Mouse (Mus musculus) heart, embryonic 12.5 days (tissue): Measurements from ENCODE around the gene Ehf. TPM values are rescaled to one million over a fixed set of nuclear protein-coding genes. Genes with fewer than 3 reads are reported as not detected.

Experiments used
- ATAC-seq: fragments of 200-750 bp; cut with Nextera tagmentation; 2 replicates; pipeline ENCODE4 v1.8.0; 2017; ENCODE audit warnings: moderate TSS enrichment, moderate library complexity; ENCODE audit not compliant: insufficient number of reproducible peaks, low FRiP score
- H3K27ac ChIP-seq: fragments of 300-500 bp; sonication (generic); 2 replicates; pipeline ENCODE4 v1.5.1; 2016; ENCODE audit warnings: mild to moderate bottlenecking, moderate library complexity; ENCODE audit not compliant: poor library complexity, severe bottlenecking
- H3K27me3 ChIP-seq: fragments of 300-500 bp; sonication (generic); replicated peaks from 2 replicates; pipeline ENCODE4 v1.6.1; 2016; ENCODE audit warnings: mild to moderate bottlenecking, moderate library complexity
- H3K36me3 ChIP-seq: fragments of 300-500 bp; sonication (generic); 2 replicates; pipeline ENCODE4 v1.6.1; 2016; ENCODE audit warnings: mild to moderate bottlenecking, moderate library complexity
- H3K4me1 ChIP-seq: fragments of 300-500 bp; sonication (generic); replicated peaks from 2 replicates; pipeline ENCODE4 v1.6.1; 2016; ENCODE audit warnings: mild to moderate bottlenecking
- H3K4me2 ChIP-seq: fragments of 300-500 bp; sonication (generic); 2 replicates; pipeline ENCODE4 v1.6.1; 2016; ENCODE audit warnings: mild to moderate bottlenecking, moderate library complexity
- H3K4me3 ChIP-seq: fragments of 300-500 bp; sonication (generic); 2 replicates; pipeline ENCODE4 v1.5.1; 2016; ENCODE audit warnings: mild to moderate bottlenecking
- H3K9ac ChIP-seq: fragments of 300-500 bp; sonication (generic); 2 replicates; pipeline ENCODE4 v1.6.1; 2016; ENCODE audit warnings: mild to moderate bottlenecking, moderate library complexity
- H3K9me3 ChIP-seq: fragments of 300-500 bp; sonication (generic); replicated peaks from 2 replicates; pipeline ENCODE4 v1.6.1; 2016; ENCODE audit warnings: mild to moderate bottlenecking, moderate library complexity
- WGBS: fragments of 180-500 bp; shearing (Covaris S2); methylation state at CpG from one replicate; pipeline ENCODE4 v1.1.7; 2016; 5-methylcytosine and 5-hydroxymethylcytosine counted together
- polyA plus RNA-seq: library from polyadenylated mRNA; unstranded; fragments of >200 nt; fragmentation: Nextera tagmentation; extraction: Ambion mirVana; gene quantifications from 2 replicates; pipeline ENCODE4 v1.2.1, GENCODE M21; 2016

Ehf gene
- polyA plus RNA-seq, 1 experiment from 2014 or later, result not detected

- no peak overlapping the region for H3K4me3 ChIP-seq
- WGBS, result 35% methylated on average over 3 of the region's 3 CpGs
- H3K4me2 ChIP-seq, result no peak overlapping the region
- no peaks in the 10 kb centered on the region for H3K9me3 ChIP-seq
- no peak overlapping the region for H3K27ac ChIP-seq
- H3K9ac ChIP-seq, result no peak overlapping the region
- peaks cover 17% of the 10 kb centered on the region for H3K4me1 ChIP-seq
- peaks cover 12% of the 10 kb centered on the region; the same call in 1 of the 2 replicates for H3K27me3 ChIP-seq
- no peaks in the 10 kb centered on the region for H3K36me3 ChIP-seq
- no peak for ATAC-seq
Observed at GRCm38 (mm10) chr2:103294526-103294925, 8.6 kb downstream of the Ehf start.

GRCm38 (mm10) chr2:103293751-103294150 is 9.3 kb downstream of the Ehf start:
- Histone ChIP-seq H3K9me3 (no peaks in the 10 kb centered on the region), H3K9ac (no peak overlapping the region), H3K36me3 (no peaks in the 10 kb centered on the region), H3K4me1 (peaks cover 19% of the 10 kb centered on the region), H3K4me2 (no peak overlapping the region), H3K27me3 (peaks cover 12% of the 10 kb centered on the region; the same call in 1 of the 2 replicates), H3K4me3 (no peak overlapping the region), H3K27ac (no peak overlapping the region)
- 74% methylated on average over 5 of the region's 5 CpGs for WGBS
- no peak for ATAC-seq

- ATAC-seq, result no peak
- Histone ChIP-seq H3K36me3 (no peaks in the 10 kb centered on the region), H3K9me3 (no peaks in the 10 kb centered on the region), H3K4me3 (no peak overlapping the region), H3K9ac (no peak overlapping the region), H3K4me2 (no peak overlapping the region), H3K27me3 (peaks cover 12% of the 10 kb centered on the region; the same call in 1 of the 2 replicates), H3K4me1 (peaks cover 15% of the 10 kb centered on the region), H3K27ac (no peak overlapping the region)
- 32% methylated on average over 3 of the region's 3 CpGs for WGBS
Observed at GRCm38 (mm10) chr2:103293214-103293613, 9.9 kb downstream of the Ehf start.

GRCm38 (mm10) chr2:103290705-103291269 is 12.3 kb downstream of the Ehf start:
- no peak overlapping the region for H3K4me3 ChIP-seq
- no peak for ATAC-seq
- H3K4me1 ChIP-seq, result peaks cover 15% of the 10 kb centered on the region
- H3K9me3 ChIP-seq, result no peaks in the 10 kb centered on the region
- H3K4me2 ChIP-seq, result no peak overlapping the region
- no peak overlapping the region for H3K9ac ChIP-seq
- H3K36me3 ChIP-seq, result no peaks in the 10 kb centered on the region
- H3K27me3 ChIP-seq, result peaks cover 9% of the 10 kb centered on the region; the same call in 1 of the 2 replicates
- 74% methylated on average over 2 of the region's 2 CpGs for WGBS
- no peak overlapping the region for H3K27ac ChIP-seq

GRCm38 (mm10) chr2:103290167-103290566 is 12.9 kb downstream of the Ehf start:
- H3K9me3 ChIP-seq, result no peaks in the 10 kb centered on the region
- 89% methylated on average over 3 of the region's 3 CpGs for WGBS
- H3K27me3 ChIP-seq, result peaks cover 5% of the 10 kb centered on the region; the same call in 1 of the 2 replicates
- no peak for ATAC-seq
- no peak overlapping the region for H3K4me3 ChIP-seq
- H3K9ac ChIP-seq, result no peak overlapping the region
- H3K4me1 ChIP-seq, result peaks cover 15% of the 10 kb centered on the region
- H3K36me3 ChIP-seq, result no peaks in the 10 kb centered on the region
- H3K27ac ChIP-seq, result no peak overlapping the region
- no peak overlapping the region for H3K4me2 ChIP-seq

- H3K27me3 ChIP-seq, result peaks cover 5% of the 10 kb centered on the region; the same call in 1 of the 2 replicates
- H3K9ac ChIP-seq, result no peak overlapping the region
- H3K9me3 ChIP-seq, result no peaks in the 10 kb centered on the region
- H3K36me3 ChIP-seq, result no peaks in the 10 kb centered on the region
- H3K4me1 ChIP-seq, result peaks cover 12% of the 10 kb centered on the region
- no peak overlapping the region for H3K27ac ChIP-seq
- H3K4me3 ChIP-seq, result no peak overlapping the region
- 45% methylated on average over 7 of the region's 7 CpGs for WGBS
- no peak for ATAC-seq
- no peak overlapping the region for H3K4me2 ChIP-seq
Observed at GRCm38 (mm10) chr2:103289407-103289950, 13.6 kb downstream of the Ehf start.

- Histone ChIP-seq H3K4me1 (peaks cover 9% of the 10 kb centered on the region), H3K4me3 (no peak overlapping the region), H3K4me2 (no peak overlapping the region), H3K27ac (no peak overlapping the region), H3K9me3 (no peaks in the 10 kb centered on the region), H3K27me3 (peaks cover 5% of the 10 kb centered on the region; the same call in 1 of the 2 replicates), H3K9ac (no peak overlapping the region), H3K36me3 (no peaks in the 10 kb centered on the region)
- 84% methylated on average over 5 of the region's 5 CpGs for WGBS
- no peak for ATAC-seq
Observed at GRCm38 (mm10) chr2:103287716-103288115, 15.4 kb downstream of the Ehf start.

GRCm38 (mm10) chr2:103285561-103285960 is 17.5 kb downstream of the Ehf start:
- ATAC-seq, result no peak
- Histone ChIP-seq H3K4me2 (no peak overlapping the region), H3K4me1 (peaks cover 18% of the 10 kb centered on the region), H3K27ac (no peak overlapping the region), H3K9ac (no peak overlapping the region), H3K4me3 (no peak overlapping the region), H3K36me3 (no peaks in the 10 kb centered on the region), H3K9me3 (no peaks in the 10 kb centered on the region), H3K27me3 (peaks cover 5% of the 10 kb centered on the region; the same call in 1 of the 2 replicates)
- 20% methylated on average over 2 of the region's 2 CpGs for WGBS

- H3K36me3 ChIP-seq, result no peaks in the 10 kb centered on the region
- H3K4me2 ChIP-seq, result no peak overlapping the region
- H3K4me3 ChIP-seq, result no peak overlapping the region
- H3K4me1 ChIP-seq, result peaks cover 11% of the 10 kb centered on the region
- no peaks in the 10 kb centered on the region for H3K9me3 ChIP-seq
- H3K27me3 ChIP-seq, result peaks cover 5% of the 10 kb centered on the region; the same call in 1 of the 2 replicates
- no peak for ATAC-seq
- H3K9ac ChIP-seq, result no peak overlapping the region
- WGBS, result 69% methylated on average over 8 of the region's 8 CpGs
- no peak overlapping the region for H3K27ac ChIP-seq
Observed at GRCm38 (mm10) chr2:103283730-103284129, 19.3 kb downstream of the Ehf start.

- Histone ChIP-seq H3K9me3 (no peaks in the 10 kb centered on the region), H3K4me3 (no peak overlapping the region), H3K36me3 (no peaks in the 10 kb centered on the region), H3K4me1 (peaks cover 17% of the 10 kb centered on the region), H3K27me3 (peaks cover 2% of the 10 kb centered on the region; the same call in 1 of the 2 replicates), H3K4me2 (peak overlapping the region; percentile 17; the same call in 1 of the 2 replicates), H3K27ac (peak overlapping the region; percentile 35; the same call in 1 of the 2 replicates), H3K9ac (no peak overlapping the region)
- peak; percentile 68 for ATAC-seq
- 25% methylated on average over 8 of the region's 8 CpGs for whole genome bisulfite sequencing
Observed at GRCm38 (mm10) chr2:103282184-103282750, 20.8 kb downstream of the Ehf start.

GRCm38 (mm10) chr2:103279927-103280326 is 23.2 kb downstream of the Ehf start:
- H3K4me1 ChIP-seq, result peaks cover 17% of the 10 kb centered on the region
- no peak for ATAC-seq
- no peaks in the 10 kb centered on the region for H3K27me3 ChIP-seq
- no peak overlapping the region for H3K4me3 ChIP-seq
- H3K4me2 ChIP-seq, result no peak overlapping the region
- H3K27ac ChIP-seq, result no peak overlapping the region
- no peak overlapping the region for H3K9ac ChIP-seq
- H3K36me3 ChIP-seq, result no peaks in the 10 kb centered on the region
- WGBS, result 90% methylated on average over 1 of the region's 1 CpGs
- H3K9me3 ChIP-seq, result no peaks in the 10 kb centered on the region
